Mouse (Mus musculus) Muller cell, postnatal 12 days (primary cell): ENCODE data around the gene Gm49373.
"Not testable (repeated sequence)": the region's sequence is repeated elsewhere in the genome, so short reads cannot be mapped to it uniquely, and the experiment has no call there.

Experiments used
- DNase-seq: peaks from one replicate; pipeline ENCODE4 v3.0.0-alpha.2; 2015; ENCODE audit errors: inconsistent ontology term

The Gm49373 gene

GRCm38 (mm10) chr9:21074173-21074572 is 1.3 kb upstream of the Gm49373 start:
- no peak for DNase-seq

DNA sequence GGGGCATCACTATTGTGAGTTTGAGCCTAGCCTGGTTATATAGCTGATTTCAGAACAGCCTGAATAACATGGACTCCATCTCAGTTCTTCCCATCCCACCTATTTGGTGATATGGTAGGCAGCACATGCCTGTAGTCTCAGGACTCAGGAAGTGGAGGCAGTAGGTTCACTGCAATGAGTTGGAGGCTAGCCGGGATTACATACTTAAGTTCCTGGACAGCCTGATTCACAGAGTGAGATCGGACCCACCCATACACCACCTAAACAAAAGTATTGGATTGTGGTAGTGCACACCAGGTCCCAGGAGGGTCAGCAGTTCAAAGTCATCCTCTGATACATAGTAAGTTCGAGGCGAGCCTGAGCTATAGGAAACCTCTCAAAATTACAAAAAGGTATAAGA is 255 bp downstream of the Gm49373 start:
- DNase-seq: peak; percentile 20

DNA sequence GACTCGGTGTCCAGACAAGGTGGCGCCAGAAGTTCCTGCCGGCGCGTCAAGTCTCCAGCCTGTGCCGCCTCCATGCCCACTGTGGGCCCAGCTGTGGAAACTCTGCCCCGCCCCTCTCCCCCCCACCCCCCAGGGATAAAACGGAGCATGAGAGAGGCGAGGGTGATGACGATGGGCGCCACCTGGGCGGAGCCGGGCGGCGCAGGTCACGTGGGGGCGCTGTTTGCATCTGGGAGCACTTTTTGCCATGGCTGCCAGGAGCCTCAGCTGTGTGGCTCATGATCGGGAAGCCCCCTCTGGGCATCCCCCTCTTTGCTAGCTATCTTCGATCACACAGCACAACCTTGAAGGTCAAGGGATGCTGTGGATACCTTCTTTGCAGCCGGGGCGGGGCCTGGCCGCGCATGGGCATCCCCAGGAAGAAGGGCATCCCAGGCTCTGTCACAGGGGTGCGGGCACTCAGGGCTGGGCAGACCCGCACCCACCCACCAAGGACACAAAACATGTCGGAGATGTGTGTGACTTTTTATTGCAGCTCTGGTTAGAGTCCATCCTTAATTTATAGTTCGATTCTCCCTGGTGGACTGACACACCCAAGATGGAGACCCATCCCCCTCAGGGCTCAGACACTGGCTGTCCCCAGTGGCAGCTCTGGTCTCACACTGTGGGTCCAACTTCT is 5.8 kb downstream of the Gm49373 start, which contains the start of gene Zglp1:
Zglp1 (minus strand) TSS at position 88 of the 679 bp plus-strand sequence.
- DNase-seq: no peak

DNA sequence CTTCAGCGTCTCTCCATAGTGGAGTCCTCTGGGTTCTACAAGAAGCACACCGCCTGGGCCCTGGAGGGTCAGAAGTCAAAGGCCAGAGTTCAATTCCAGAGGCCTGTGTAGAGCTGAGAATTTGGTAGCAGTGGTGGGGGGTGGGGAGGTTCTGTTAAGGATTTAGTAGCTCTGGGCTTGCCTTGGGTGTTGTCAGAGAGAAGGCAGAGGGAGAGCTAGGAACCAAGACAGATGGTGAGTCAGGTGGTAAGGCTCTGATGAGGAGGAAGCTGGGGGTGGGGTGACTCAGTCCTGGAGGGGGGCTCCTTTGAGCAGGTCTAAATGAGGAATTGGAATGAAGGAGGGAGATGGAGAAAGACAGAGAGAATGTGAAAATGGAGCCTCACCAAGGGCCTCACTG is 10.0 kb downstream of the Gm49373 start:
- DNase-seq: no peak

DNA sequence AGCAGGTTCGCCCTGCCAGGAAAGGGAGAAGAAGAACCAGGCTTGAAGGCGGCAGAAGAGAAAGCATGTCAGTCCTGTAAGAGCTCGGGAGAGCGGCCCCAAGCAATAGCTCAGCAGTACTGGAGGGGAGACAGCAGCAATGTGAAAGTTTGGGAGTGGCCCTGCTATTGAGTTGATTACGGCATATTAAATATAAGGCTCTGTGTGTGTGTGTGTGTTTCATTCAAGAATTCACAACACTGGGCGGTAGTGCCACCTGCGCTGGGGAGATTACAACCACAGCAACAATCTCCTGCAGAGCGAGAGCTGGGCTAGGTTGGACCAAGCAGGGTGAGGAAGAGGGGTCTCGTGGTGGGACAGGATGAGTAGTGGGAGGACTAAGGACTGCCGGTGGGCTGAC is 21.3 kb downstream of the Gm49373 start:
- DNase-seq: no peak

DNA sequence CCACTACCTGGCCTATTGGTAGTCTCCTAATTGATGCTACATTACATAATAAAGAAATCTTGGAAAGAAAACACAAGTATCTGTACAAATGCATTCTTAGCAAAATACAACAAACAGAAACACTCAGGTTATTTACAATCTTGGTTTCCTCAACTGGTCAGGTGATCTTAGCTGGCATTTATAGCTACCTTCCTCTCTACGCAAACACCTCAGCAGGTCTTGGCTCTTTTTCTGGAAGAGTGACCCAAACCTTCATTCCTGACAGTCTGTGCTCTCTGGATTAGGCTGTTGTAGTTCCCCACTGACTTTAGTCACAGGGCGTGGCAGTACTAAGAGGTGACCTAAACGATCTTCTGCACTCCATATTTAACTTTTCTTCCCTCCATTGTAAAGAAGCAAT is 27.7 kb downstream of the Gm49373 start:
- DNase-seq: no peak

DNA sequence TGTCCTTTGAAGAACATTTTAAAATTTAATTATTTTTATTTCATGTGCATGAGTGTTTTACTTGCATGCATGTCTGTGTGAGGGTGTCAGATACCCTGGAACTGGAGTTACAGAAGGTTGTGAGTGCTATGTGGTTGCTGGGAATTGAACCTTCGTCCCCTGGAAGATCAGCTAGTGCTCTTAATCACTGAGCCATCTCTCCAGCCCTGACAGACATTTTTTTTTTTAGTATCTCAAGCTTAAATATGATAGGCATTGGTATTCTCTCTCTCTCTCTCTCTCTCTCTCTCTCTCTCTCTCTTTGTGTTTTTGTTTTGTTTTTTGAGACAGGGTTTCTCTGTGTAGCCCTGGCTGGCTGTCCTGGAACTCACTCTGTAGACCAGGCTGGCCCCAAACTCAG is 28.1 kb downstream of the Gm49373 start:
- DNase-seq: not testable (repeated sequence)

- no peak for DNase-seq
Observed at GRCm38 (mm10) chr9:21043563-21043962, 29.3 kb downstream of the Gm49373 start.

GRCm38 (mm10) chr9:21041308-21041707 is 31.6 kb downstream of the Gm49373 start:
- no peak for DNase-seq

GRCm38 (mm10) chr9:21039779-21040178 is 33.1 kb downstream of the Gm49373 start:
- no peak for DNase-seq

GRCm38 (mm10) chr9:21037481-21037891 is 35.4 kb downstream of the Gm49373 start:
- DNase-seq: peak; percentile 76

DNA sequence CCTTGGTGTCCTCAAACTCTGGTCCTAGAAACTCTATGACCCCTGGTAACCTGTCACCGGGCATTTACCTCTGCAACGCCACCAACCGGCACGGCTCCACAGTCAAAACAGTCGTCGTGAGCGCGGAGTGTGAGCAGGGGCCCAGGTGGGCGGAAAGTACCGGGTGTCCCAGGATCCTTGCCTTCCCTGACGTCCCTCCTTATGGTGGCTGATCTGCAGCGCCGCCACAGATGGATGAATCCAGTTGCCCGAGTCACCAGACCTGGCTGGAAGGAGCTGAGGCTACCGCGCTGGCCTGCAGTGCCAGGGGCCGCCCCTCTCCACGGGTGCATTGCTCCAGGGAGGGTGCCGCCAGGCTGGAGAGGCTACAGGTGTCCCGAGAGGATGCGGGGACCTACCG is 36.2 kb downstream of the Gm49373 start:
- no peak for DNase-seq

DNA sequence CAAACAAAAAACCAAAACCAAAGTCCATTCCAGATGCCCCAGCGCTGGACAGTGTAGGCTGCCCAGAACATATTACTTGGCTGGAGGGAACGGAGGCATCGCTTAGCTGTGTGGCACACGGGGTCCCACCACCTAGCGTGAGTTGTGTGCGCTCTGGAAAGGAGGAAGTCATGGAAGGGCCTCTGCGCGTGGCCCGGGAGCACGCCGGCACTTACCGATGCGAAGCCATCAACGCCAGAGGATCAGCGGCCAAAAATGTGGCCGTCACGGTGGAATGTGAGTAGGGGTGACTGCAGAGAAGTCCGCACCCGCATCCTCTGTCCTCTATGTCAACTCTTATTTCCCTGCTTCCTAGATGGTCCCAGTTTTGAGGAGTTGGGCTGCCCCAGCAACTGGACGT is 36.7 kb downstream of the Gm49373 start:
- DNase-seq: no peak

DNA sequence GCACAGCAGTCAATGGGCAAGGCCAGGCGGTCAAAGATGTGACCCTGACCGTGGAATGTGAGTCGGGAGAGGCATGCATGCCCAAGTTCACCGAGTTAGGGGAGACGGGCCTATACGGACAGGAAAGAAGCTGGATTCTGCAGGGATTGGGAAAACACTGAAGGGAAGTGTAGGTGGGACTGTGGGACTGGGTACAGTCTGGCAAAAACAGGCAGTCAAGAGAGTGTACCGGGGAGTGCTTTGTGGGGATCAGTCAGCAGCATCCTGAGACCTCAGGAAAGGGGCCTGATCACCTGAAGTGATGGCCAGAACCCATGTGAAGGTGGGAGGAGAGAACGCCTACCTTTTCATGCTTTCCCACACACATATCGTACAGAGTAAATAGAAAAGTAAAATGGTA is 37.3 kb downstream of the Gm49373 start:
- no peak for DNase-seq

DNA sequence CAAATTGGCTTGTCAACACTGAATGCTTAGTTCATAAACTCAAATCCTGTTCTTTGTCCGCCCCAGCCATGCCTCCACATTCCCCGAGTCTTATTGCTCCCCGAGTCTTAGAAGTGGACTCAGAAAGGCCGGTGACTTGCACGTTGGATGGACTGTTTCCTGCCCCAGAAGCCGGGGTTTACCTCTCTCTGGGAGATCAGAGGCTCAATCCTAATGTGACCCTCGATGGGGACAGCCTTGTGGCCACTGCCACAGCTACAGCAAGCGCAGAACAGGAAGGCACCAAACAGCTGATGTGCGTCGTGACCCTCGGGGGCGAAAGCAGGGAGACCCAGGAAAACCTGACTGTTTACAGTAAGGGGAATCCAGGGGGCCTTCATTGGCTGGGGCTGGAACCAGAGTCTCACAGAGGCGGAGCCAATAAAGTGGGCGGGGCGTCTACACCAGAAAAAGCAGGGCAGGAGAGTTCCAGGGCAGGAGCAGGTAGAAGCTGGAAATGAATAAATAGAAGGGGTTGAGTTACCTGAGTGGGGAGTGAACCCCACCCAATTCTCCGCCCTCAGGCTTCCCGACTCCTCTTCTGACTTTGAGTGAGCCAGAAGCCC is 38.3 kb downstream of the Gm49373 start:
- DNase-seq: no peak

- peak; percentile 95 for DNase-seq
Observed at GRCm38 (mm10) chr9:21033136-21033535, 39.8 kb downstream of the Gm49373 start.

- DNase-seq: no peak
Observed at GRCm38 (mm10) chr9:21032491-21032890, 40.4 kb downstream of the Gm49373 start.

DNA sequence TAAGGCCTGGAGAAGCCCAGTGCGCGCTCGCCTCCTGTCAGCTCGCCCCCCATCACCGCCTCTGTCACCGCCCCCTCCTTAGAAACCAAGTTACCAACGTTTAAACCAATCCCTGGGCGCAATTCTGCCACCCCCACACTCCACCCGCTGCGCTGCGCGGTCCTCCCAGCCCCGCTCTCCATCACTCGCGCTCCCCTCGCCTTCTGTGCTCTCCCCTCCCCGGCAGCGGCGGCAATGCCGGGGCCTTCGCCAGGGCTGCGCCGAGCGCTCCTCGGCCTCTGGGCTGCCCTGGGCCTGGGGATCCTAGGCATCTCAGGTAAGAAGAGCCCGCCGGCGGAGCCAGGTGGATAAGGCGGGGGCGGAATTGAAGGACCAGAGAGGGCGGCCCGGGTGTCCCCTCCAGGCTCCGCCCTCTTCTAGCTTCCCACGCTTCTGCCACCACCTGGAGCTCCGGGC is 41.0 kb downstream of the Gm49373 start, which contains the start of gene Icam5:
Icam5 (plus strand) TSS at position 178 of the 456 bp plus-strand sequence.
- peak; percentile 59 for DNase-seq

- peak; percentile 79 for DNase-seq
Observed at GRCm38 (mm10) chr9:21031251-21031895, 41.5 kb downstream of the Gm49373 start.

- DNase-seq: peak; percentile 93
Observed at GRCm38 (mm10) chr9:21030781-21031250, 42.1 kb downstream of the Gm49373 start.

DNA sequence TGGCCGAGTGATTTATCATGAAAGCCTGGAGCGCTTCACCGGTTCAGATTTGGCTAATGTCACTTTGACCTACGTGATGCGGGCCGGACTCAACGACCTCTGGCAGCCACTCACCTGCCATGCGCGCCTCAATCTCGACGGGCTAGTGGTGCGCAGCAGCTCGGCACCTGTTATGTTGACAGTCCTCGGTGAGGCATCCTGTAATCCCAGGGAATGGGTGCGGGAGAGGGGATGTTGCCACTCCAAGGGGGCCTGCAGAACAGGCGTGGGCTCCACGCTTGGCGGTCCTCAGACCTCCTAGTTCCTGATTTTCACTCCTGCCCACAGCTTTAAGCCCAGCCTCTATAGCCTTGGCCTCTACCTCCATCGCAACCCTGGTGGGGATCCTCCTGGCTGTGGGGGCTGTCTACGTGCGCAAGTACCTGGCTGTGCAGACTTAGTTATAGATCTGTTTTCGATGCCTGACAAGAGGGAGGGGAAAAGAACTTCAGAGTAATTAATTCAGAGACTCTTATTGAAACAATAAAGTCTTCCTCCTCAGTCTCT is 42.8 kb downstream of the Gm49373 start:
- DNase-seq: no peak

DNA sequence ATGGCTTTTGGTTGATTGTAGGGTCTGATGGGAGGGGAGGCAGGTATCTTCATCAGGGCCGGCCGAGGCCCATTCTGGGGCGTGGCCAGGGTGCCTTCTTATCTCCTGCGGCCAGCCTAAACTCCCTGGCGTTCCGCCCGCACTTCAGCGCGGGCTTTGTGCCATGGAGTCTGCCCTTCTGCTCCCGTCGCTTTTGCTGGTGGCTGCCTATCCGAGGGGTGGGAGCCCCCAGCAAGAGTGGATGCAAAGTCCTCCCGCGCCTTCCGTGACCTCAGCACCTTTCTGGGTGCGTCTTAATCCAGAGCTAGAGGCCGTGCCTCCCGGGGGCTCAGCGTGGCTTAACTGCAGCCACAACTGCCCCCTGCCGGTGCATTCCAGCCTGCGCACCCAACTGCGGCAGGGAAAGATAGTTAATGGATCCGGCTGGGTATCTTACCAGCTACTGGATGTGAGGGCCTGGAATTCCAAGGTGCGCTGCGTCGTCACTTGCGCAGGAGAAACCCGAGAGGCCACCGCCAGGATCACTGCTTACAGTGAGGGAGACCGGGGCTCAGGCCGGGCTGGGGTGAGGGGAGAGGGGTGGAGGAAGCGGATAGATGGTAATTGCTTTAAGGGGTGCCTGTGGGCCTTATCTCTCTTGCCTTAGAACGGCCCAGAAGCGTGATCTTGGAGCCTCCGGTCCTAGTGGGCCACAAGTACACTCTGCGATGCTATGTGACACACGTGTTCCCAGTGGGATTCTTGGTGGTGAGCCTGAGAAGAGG is 43.4 kb downstream of the Gm49373 start, which contains the start of gene Icam4:
Icam4 (plus strand) TSS at position 83 of the 764 bp plus-strand sequence.
- peak; percentile 75 for DNase-seq
